Mouse (Mus musculus) c-Kit-positive CD71-negative TER-119-negative erythroid progenitor cells, embryonic 14.5 days (primary cell): ENCODE data around the gene Tmem178b.

Experiments used
- DNase-seq: peaks from one replicate; pipeline ENCODE4 v3.0.0-alpha.2; 2013; ENCODE audit warnings: low read depth

Gene Tmem178b

GRCm38 (mm10) chr6:40303379-40303778, 430.3 kb downstream of the Tmem178b start:
- no peak for DNase-seq
